Mouse (Mus musculus) thymus, adult 2 months (tissue): Measurements from ENCODE around the gene Cog5.

ENCODE experiments used
- CTCF ChIP-seq: fragments of 200-500 bp; IDR thresholded peaks from 2 replicates; pipeline ENCODE4 v1.5.1; 2012; ENCODE audit warnings: mild to moderate bottlenecking, control low read depth, low read length, moderate library complexity, borderline replicate concordance; ENCODE audit not compliant: control insufficient read depth, poor library complexity, insufficient read depth; ENCODE audit errors: extremely low read depth
- POLR2A ChIP-seq: fragments of 200-500 bp; IDR thresholded peaks from 2 replicates; pipeline ENCODE4 v1.6.1; 2012; ENCODE audit warnings: mild to moderate bottlenecking, low read length, control low read depth, moderate library complexity; ENCODE audit not compliant: control insufficient read depth, poor library complexity, insufficient read depth; ENCODE audit errors: extremely low read depth

GRCm38 (mm10) chr12:31965517-31966212 is 311.0 kb downstream of the Cog5 start:
- TF ChIP-seq POLR2A (no peak), CTCF (no peak)
